Mouse (Mus musculus) R1 (cell line): ENCODE results near the gene Lrig3.

Source experiments
- DNase-seq: peaks from one replicate; pipeline ENCODE4 v3.0.0-alpha.2; 2018; ENCODE audit warnings: low read depth, low spot score

The Lrig3 gene

GRCm38 (mm10) chr10:126000861-126001390 lies 35.0 kb downstream of the Lrig3 start:
- DNase-seq: no peak

DNA sequence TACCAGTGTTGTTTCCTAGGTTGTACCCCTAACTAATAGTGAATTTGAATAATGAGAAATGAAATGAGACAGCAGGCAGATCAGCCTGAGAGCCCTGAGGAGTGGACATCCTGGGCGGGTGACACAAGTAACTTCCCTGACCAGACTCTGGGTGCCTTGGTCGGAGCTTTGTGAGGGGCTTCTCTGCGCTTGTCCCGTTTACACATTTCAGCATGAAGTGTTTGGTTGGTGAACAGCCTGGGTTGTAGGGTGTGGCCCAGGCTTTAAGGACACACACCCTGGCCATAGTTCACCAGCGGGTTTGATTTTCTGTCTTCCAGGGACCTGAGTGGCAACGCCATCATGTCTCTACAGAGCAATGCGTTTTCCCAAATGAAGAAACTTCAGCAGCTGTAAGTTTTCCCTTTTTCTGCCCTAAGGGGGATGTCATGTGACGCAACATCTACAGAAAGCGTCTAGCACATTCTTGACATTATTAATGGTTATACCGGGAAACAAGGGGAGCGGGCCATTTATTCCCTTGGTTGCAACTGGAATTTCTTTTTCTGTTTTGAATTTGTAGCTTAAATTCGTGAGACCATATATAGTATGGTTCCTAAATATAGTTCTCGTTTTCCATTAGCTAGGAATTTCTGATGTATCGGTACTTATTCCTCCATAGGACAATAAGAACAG lies 36.2 kb downstream of the Lrig3 start:
- no peak for DNase-seq

DNA sequence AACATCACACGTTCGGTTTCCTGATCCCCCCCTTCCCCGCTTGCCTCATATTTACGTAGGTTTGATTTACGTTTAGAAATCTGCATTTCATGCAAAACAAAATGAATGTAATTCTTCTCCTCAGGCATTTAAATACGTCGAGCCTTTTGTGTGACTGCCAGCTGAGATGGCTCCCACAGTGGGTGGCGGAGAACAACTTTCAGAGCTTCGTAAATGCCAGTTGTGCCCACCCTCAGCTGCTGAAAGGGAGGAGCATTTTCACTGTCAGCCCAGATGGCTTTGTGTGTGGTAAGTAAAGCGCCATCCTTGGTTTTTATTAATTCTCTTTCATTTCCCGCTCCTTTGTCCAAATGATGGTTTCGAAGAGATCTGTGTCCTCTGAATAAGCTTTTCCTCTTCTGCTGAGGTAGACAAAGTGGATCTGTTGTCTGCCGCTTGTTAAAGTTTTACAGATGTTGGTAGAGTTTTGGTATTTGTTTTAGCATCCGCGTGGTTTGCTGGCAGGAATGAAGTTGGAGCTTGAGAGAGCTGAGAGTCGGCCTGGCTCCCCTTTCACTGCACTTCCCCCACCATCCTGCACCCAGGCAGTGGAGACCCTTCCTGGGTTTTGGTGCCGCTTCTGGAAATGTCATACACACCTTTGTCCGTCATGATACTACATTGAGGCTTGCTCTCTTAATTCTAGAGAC lies 37.0 kb downstream of the Lrig3 start:
- no peak for DNase-seq

- no peak for DNase-seq
These were observed 37.9 kb downstream of the Lrig3 start for GRCm38 (mm10) chr10:126003857-126004256.

- no peak for DNase-seq
These were observed 47.7 kb downstream of the Lrig3 start for GRCm38 (mm10) chr10:126013667-126014066.

DNA sequence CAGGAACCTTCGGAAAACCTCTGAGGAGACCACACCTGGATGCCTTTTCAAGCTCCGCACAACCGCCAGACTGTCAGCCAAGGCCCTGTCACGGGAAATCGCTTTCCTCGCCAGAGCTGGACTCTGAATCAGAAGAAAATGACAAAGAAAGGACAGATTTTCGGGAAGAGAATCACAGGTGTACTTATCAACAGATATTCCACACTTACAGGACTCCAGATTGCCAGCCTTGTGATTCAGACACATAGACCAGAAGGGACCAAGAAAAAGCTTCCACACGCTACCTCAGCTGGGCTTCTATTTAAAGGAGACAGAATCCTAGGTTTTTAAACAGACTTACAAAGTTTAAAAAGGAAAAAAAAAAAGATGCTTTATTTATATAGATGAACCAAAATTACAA lies 48.7 kb downstream of the Lrig3 start:
- DNase-seq: no peak

GRCm38 (mm10) chr10:126015644-126016043 lies 49.7 kb downstream of the Lrig3 start:
- DNase-seq: no peak

- no peak for DNase-seq
These were observed 53.5 kb downstream of the Lrig3 start for GRCm38 (mm10) chr10:126019350-126019991.

DNA sequence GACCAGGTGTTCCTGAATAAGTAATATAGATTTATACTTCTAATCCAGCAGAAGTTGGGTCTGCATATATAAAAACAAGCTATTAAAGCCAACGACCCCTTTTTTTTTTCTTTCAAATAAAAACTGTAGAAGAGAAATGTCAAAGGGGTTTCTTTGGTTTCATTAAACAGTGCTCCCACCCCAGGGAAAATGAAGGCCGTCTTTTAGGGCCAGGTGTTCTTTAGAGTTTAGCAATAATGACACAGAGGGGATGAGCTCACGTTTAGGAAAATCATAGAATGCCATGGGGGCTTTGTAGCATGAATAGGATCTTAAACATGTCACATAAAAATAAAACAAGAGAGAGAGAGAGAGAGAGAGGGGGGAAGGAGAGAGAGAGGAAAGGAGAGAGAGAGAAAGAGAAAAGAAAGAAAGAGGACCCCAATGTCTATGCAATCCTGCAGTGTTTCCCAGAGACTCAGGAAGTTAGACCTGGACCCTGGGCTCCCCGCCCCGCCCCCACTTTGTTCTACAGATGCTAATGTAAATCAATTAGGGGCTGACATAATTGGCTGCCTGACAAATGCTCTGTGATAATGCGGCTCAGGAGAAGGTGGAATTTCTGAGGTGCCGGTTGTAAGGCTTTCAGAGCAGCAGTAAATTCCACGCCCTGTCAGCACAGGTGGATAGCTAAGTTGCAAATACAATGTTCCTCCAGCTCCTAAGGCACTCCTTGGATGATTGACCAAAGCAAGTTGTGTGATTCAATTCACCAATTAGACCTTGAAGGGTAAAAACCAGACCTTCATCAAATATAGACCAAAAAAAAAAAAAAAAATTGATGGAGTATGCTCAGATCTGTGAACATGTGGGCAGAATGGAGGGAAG lies 62.8 kb downstream of the Lrig3 start:
- DNase-seq: peak; percentile 37

DNA sequence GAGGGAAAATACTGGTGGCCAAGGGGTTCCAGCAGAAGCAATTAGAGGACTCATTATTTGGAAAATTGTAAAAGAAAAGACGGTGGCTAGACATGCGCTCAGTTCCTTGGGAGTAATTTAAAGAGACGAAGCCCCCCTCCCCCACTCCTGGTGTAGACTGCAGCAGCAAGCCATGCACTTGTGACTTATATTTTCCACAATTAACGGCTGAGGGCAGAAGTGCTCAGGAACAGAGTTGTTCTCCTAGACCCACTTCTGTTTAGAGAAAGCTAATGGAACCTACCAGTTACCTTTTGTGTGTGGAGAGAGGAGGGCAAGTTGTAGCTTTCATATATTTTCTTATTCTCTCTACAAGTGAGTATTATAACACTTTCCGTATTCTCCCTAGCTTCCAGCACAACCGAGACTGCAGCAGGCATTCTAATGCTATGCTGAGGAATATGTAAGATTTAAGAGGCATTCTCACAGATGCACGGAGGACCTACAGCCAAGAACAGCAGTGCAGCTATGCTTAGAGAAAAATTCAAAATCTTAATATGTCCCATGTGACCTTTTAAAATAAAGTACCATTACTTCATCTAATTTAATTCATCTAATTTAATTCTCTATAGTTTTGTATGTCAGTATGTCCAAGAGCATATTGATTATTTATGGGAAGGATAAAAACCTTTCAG lies 63.6 kb downstream of the Lrig3 start:
- no peak for DNase-seq

DNA sequence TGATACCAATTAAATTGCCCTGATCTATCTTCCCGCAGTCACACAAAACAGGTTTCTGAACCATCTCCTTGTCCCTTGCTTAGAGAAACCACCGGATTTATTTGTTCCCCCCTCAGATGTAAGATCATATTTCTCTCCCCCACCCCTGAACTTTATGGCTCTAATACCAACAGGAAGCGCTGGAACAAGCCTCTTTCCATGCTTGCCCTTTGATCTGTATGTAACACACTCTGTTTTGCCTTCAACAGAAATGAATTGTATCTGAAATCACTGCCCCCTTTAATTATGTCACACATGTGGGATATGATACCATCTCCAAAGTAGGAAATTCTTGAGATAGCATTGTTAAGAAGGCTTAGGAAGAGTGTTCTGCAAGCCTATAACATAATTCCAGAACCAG lies 90.9 kb downstream of the Lrig3 start:
- no peak for DNase-seq

DNA sequence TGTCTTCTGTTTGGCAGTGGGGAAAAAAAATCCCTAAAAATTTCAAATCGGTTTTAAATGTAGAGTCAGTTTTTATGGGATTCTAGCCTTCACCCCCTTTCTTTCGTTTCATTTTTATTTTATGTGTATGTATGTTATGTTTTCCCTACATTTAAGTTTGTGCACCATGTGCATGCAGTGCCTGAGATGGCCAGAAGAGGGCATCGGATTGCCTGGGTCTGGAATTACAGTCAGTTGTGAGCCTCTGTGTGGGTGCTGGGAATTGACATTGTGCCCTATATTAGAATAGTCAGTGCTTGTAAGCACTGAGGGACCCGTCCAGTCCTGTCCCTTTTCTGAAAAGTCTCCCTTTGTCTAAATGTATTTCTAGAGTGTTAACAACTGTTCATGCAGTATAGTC lies 96.8 kb downstream of the Lrig3 start:
- DNase-seq: peak; percentile 21
